Mouse (Mus musculus): ENCODE measurements around the gene Cxcr4. TPM values are rescaled to one million over a fixed set of nuclear protein-coding genes. Genes with fewer than 3 reads are reported as not detected.
A peak's percentile ranks its signal among the peaks of the same experiment; 100 is the strongest.

The Cxcr4 gene
- polyA plus RNA-seq, 1 experiment from 2014 or later, result 8.7 TPM

DNA sequence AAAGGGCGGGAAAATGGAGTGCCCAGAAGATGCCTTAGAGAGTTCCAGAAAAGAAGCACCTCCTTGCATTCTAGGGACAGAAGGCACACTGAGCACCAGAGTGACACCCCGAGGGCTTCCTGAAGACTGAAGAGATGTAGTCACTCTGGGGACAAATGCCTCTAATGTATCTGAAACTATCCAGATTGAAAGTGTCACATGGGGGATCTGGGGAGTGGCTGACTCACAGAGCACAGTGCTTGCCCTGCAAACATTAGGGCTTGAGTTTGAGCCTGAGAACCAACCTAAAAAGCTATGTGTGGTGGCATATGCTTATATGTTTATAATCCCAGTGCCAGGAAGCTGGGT, 23.3 kb upstream of the Cxcr4 start:
- Histone ChIP-seq H3K36me3 (no peaks in the 10 kb centered on the region), H3K4me2 (no peak overlapping the region), H3K27ac (replicated peaks) (no peak overlapping the region), H3K27me3 (no peaks in the 10 kb centered on the region), H3K9me3 (no peaks in the 10 kb centered on the region), H3K4me1 (replicated peaks) (no peaks in the 10 kb centered on the region), H3K9ac (no peak overlapping the region), H3K4me3 (no peak overlapping the region)
- 83% methylated on average over 2 of the region's 2 CpGs for WGBS
- no peak for ATAC-seq (ENCODE audit: low read depth)

DNA sequence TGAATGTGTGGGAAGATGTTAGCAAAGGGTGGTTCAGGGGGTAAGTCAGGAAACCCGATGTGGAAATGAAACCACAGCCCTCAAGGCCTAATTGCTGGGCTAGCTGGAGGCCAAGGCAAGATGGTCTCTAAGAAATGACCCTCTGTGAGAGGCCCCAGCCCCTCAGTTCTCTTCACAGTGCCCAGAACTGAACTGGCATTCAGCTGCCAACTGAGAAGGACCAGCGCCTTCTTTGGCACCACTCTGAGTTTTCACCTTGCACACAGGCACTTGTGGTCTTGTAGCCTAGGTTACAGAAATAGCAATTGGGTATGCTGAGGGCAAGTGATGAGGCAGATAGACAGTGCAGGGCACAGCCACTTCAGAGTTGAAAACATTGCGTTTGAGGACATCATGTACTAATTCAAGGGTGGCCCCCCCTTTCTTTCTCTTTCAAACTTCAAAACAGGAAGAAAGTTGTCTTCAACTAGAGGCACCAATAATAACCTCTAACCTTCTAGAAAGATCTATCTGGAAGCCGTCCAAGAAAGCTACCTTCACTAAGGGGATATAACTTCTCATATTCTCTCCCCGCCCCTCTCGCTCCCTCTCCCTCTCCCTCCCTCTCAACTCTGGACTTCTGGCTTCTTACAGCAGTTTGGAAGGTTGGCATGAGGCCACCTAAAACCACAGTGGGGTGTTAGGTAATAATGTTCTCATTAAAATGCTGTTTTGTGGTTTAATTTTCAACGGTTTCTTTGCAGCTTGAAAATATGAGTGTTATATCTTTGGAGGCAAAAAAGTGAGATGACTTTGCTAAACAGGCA, 22.8 kb upstream of the Cxcr4 start:
- Histone ChIP-seq H3K4me2 (no peak overlapping the region), H3K4me1 (replicated peaks) (no peaks in the 10 kb centered on the region), H3K27ac (replicated peaks) (no peak overlapping the region), H3K4me3 (no peak overlapping the region), H3K36me3 (no peaks in the 10 kb centered on the region), H3K9me3 (no peaks in the 10 kb centered on the region), H3K9ac (no peak overlapping the region), H3K27me3 (no peaks in the 10 kb centered on the region)
- ATAC-seq (ENCODE audit: low read depth), result no peak
- WGBS, result 78% methylated on average over 7 of the region's 7 CpGs

DNA sequence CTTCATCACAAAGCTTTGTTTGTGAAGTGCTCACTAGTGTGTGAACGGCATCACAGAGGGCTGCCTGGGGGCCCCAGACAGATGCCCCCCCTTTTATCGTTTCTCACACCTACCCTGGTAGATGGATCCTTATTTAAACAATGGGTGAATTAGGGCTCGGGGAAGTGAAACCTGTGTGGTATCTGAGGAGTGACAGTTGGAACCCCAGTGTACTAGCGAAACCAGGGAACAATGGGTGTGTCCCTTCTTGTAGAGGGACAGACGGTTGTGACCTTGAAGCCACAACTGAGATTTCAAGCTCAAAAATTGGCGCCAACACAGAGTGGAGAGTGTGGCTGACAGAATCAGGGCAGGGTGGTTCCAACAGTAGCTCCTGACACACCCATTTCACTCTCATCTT, 16.0 kb upstream of the Cxcr4 start:
- Histone ChIP-seq H3K4me1 (replicated peaks) (no peaks in the 10 kb centered on the region), H3K9ac (no peak overlapping the region), H3K27me3 (no peaks in the 10 kb centered on the region), H3K9me3 (no peaks in the 10 kb centered on the region), H3K4me3 (no peak overlapping the region), H3K27ac (replicated peaks) (no peak overlapping the region), H3K36me3 (no peaks in the 10 kb centered on the region), H3K4me2 (no peak overlapping the region)
- 81% methylated on average over 6 of the region's 6 CpGs for WGBS
- no peak for ATAC-seq (ENCODE audit: low read depth)

DNA sequence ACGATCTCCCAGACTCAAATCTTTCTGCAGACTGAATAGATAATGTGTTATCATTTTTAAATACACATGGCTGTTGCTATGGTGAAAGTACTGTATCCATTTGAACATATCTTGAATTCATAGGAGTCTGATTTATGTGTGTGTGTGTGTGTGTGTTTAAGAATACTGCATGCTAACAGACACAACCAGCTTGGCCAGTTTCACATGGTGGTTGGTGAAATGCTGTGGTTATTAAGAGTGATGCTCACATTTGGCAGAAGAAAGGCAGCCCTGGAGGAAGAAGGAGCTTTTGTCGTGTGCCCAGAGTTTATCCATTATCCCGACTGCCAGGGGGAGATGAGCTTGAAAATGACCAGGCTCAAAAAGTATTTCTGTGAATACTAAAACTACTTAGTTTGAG, 15.3 kb upstream of the Cxcr4 start:
- H3K9ac ChIP-seq, result no peak overlapping the region
- no peaks in the 10 kb centered on the region for H3K36me3 ChIP-seq
- no peak overlapping the region for H3K4me2 ChIP-seq
- H3K4me3 ChIP-seq, result no peak overlapping the region
- no peaks in the 10 kb centered on the region for H3K27me3 ChIP-seq
- H3K4me1 ChIP-seq (replicated peaks), result no peaks in the 10 kb centered on the region
- H3K9me3 ChIP-seq, result no peaks in the 10 kb centered on the region
- WGBS, result 78% methylated on average over 3 of the region's 3 CpGs
- no peak overlapping the region for H3K27ac ChIP-seq (replicated peaks)
- ATAC-seq (ENCODE audit: low read depth), result no peak

DNA sequence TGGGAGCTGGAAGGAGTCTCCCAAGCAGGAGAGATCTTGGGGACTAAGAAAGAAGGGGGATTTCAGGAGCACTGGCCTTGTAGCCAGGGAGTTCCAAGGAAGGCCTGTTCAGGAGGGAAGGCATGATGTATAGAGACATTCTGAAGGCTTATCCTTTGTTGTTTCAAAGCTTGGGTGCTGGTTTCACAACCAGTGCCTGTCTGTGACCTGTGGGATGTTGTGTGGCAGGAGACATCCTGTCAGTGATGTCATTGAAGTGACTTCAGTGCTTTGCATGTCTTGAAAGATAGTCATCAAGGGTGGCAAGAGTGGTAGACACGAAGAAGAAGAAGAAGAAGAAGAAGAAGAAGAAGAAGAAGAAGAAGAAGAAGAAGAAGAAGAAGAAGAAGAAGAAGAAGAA, 13.7 kb upstream of the Cxcr4 start:
- H3K9me3 ChIP-seq, result no peaks in the 10 kb centered on the region
- H3K4me1 ChIP-seq (replicated peaks), result no peaks in the 10 kb centered on the region
- H3K4me3 ChIP-seq, result no peak overlapping the region
- no peaks in the 10 kb centered on the region for H3K27me3 ChIP-seq
- no peaks in the 10 kb centered on the region for H3K36me3 ChIP-seq
- H3K27ac ChIP-seq (replicated peaks), result no peak overlapping the region
- no peak for ATAC-seq (ENCODE audit: low read depth)
- WGBS, result 78% methylated on average over 1 of the region's 1 CpGs
- H3K4me2 ChIP-seq, result no peak overlapping the region
- no peak overlapping the region for H3K9ac ChIP-seq

DNA sequence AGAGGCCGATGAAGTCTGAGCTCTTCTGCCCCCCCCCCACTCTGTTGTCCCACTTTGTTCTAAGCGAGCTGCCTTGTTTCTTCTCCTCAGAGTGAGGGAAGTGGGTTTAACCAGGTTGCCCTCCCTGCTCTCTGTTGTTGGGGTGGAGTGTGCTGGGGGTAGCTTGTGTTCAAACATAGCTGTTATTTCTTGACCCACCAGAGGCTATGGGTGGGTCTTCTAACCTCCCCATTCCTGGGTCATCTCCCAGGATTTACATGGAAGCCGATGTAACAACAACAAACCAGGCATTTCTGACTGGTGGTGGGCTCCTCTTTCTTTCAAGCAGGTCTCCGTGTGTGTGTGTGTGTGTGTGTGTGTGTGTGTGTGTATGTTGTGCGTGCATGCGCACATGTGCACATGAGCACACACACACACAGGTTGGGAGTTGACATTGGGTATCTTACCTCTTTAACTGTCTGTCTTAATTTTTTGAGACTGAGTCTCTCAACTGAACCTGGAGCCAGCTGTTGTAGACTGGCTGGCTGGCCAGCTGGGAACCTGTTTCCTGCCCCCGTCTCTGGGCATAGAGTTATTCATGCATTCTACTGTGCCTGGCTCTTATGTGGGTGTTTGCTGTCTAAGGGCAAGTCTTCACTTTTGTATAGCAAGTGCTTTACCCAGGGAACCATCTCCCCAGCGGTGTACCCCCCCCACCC, 10.7 kb upstream of the Cxcr4 start:
- Histone ChIP-seq H3K4me1 (replicated peaks) (no peaks in the 10 kb centered on the region), H3K4me2 (no peak overlapping the region), H3K9me3 (no peaks in the 10 kb centered on the region), H3K4me3 (no peak overlapping the region), H3K27ac (replicated peaks) (no peak overlapping the region), H3K9ac (no peak overlapping the region), H3K36me3 (no peaks in the 10 kb centered on the region), H3K27me3 (no peaks in the 10 kb centered on the region)
- ATAC-seq (ENCODE audit: low read depth), result peak; percentile 40; the same call in 1 of the 2 replicates
- WGBS, result 85% methylated on average over 8 of the region's 8 CpGs

DNA sequence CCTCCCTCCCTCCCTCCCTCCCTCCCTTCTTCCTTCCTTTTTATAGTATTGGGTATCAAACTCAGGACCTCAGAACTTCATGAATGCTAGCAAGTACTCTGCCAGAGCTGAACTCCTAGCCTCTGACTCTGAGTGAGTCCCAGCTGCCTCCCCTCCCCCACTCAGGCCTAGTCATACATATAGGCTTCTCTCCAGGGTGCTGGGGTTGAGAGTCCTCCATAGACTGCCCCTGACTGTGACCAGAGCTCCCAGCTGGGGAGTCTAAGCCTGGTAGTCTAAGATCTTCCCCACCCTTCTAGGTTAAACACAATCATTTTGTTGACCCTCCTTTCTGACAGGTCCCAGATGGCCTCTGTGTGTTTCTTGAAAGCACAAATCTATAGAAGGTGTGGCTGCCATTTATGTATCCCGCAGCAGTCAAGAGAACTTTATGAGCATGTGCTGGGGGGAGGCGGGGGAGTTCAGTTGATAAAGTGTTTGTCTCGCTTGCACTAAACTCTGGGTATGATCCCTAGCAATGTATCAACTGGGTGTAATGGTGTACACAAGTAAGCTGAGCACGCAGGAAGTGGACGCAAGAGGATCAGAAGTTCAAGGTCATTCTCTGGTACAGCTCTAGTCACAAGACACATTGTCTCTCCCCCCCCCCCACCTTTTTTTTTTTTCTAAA, 10.1 kb upstream of the Cxcr4 start:
- H3K4me2 ChIP-seq, result no peak overlapping the region
- H3K27me3 ChIP-seq, result no peaks in the 10 kb centered on the region
- 85% methylated on average over 5 of the region's 5 CpGs for WGBS
- H3K36me3 ChIP-seq, result no peaks in the 10 kb centered on the region
- H3K27ac ChIP-seq (replicated peaks), result no peak overlapping the region
- H3K9ac ChIP-seq, result no peak overlapping the region
- no peak for ATAC-seq (ENCODE audit: low read depth)
- H3K9me3 ChIP-seq, result no peaks in the 10 kb centered on the region
- H3K4me1 ChIP-seq (replicated peaks), result peaks cover 3% of the 10 kb centered on the region
- H3K4me3 ChIP-seq, result no peak overlapping the region

DNA sequence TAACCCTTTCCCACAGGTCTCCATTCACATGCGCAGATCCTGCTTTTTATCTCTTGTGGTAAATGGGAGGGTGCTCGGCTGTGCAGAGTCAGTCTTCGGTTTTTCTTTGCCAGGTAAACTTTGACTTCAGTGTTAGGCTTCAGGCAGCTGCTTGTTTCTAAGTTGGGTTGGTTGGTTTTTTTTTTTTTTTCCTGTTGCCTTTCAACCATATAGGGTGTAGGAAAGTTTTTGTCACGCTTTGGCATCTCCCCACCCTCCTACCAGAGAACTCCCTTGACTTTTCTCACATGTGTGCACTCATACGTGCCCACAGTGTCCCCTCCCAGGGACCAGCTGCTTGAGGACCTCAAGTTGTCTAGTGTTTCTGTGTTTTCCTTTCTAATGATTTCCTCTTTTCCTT, 9.2 kb upstream of the Cxcr4 start:
- 83% methylated on average over 5 of the region's 5 CpGs for WGBS
- no peak for ATAC-seq (ENCODE audit: low read depth)
- no peak overlapping the region for H3K4me3 ChIP-seq
- peaks cover 8% of the 10 kb centered on the region for H3K4me1 ChIP-seq (replicated peaks)
- no peaks in the 10 kb centered on the region for H3K36me3 ChIP-seq
- no peaks in the 10 kb centered on the region for H3K27me3 ChIP-seq
- H3K9ac ChIP-seq, result no peak overlapping the region
- no peak overlapping the region for H3K27ac ChIP-seq (replicated peaks)
- H3K9me3 ChIP-seq, result no peaks in the 10 kb centered on the region
- H3K4me2 ChIP-seq, result no peak overlapping the region

DNA sequence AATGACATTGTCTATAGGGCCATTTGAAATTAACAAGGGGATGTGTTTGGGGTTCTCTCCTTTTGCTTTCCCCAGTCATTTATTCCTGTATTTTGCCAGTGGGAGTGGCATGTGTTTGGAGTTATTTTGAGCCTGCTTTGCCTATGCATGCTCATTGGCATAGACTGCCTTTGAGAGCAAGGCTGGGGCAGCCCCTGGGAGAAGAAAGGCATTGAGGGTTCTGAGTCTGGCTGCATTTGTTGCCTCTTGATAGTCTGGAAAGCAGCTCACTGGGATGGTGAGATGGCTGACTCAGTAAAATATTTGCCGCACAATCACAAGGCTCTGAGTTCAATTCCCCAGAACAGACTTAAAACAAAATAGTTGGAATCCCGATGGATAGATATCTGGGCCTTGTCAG, 8.5 kb upstream of the Cxcr4 start:
- Histone ChIP-seq H3K4me3 (no peak overlapping the region), H3K27ac (replicated peaks) (no peak overlapping the region), H3K9me3 (no peaks in the 10 kb centered on the region), H3K36me3 (no peaks in the 10 kb centered on the region), H3K9ac (no peak overlapping the region), H3K4me2 (no peak overlapping the region), H3K27me3 (0 out of 2 replicates have a peak, but pooled peaks cover 6% of the 10 kb centered on the region), H3K4me1 (replicated peaks) (peaks cover 15% of the 10 kb centered on the region)
- no peak for ATAC-seq (ENCODE audit: low read depth)
- WGBS, result 96% methylated on average over 2 of the region's 2 CpGs

DNA sequence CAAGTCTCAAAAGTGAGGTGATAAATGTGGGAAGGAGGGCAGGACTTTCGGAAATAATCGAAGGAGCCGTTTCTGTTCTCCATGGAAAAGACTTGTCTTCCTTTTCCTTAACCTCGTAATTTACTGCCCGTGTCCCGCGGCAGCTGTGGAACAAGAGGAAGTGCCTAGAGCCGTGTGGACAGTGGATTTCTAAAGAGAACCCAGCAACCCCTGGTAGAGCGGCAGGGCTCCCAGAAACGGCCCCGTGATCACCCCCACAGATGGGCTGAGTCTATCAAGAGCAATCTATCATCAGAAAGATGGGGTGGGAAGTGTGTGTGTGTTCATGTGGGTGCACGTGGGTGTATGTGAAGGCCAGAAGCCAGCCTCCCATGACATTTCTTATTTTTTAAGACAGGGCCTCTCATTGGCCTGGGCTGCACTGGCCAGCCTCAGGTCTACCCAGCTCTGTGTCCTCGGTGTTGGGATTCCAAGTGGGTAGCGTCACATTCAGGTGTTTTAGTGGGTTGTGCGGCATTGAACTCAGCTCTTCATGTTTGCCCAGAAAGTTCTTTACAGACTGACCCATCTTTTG, 5.2 kb upstream of the Cxcr4 start:
- Histone ChIP-seq H3K4me3 (no peak overlapping the region), H3K9ac (no peak overlapping the region), H3K4me1 (replicated peaks) (peaks cover 47% of the 10 kb centered on the region), H3K4me2 (no peak overlapping the region), H3K27ac (replicated peaks) (no peak overlapping the region), H3K9me3 (no peaks in the 10 kb centered on the region), H3K36me3 (no peaks in the 10 kb centered on the region), H3K27me3 (peaks cover 12% of the 10 kb centered on the region; the same call in 1 of the 2 replicates)
- no peak for ATAC-seq (ENCODE audit: low read depth)
- 23% methylated on average over 15 of the region's 15 CpGs for WGBS

DNA sequence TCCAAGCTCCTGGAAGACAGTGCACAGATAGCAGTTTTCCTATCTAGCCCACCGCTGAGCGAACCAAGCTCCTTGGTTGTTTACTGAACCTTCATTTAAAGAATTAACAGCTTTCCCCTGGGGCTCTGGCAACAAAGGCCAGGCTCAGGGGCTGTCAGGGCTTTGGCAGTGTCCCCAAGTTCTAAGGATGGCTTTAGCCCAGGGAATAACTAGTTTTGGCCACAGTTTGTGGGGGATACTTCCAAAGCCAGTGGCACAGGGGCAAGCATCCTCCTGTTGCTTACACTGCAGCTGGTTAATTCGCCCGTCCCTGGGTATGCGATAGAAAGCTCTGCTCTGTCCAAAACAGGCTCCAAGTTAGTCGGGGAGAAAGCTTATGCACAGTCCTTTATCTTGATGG, 3.4 kb upstream of the Cxcr4 start:
- 17% methylated on average over 6 of the region's 6 CpGs for WGBS
- Histone ChIP-seq H3K27me3 (peaks cover 12% of the 10 kb centered on the region; the same call in 1 of the 2 replicates), H3K9me3 (no peaks in the 10 kb centered on the region), H3K27ac (replicated peaks) (no peak overlapping the region), H3K4me2 (no peak overlapping the region), H3K4me3 (no peak overlapping the region), H3K4me1 (replicated peaks) (peaks cover 62% of the 10 kb centered on the region), H3K36me3 (no peaks in the 10 kb centered on the region), H3K9ac (0 out of 2 replicates have a peak overlapping the region, but pooled peaks have one; percentile 2)
- no peak for ATAC-seq (ENCODE audit: low read depth)

DNA sequence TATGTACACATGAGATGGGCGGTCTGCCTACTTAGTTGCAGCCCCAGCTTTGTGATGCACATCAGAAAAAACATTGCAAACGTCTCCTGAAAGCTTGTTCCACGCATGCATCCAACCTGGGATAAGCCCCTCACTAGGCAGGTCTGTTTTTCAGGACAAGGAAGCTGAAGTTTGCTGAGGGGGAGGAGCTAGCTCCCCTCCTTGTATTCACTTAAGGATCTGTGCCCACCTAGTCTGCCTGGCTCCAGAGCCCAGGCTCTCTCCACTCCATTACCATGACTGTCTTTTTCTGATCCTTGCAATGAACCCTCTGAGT, 3.0 kb upstream of the Cxcr4 start:
- H3K27ac ChIP-seq (replicated peaks), result no peak overlapping the region
- no peak for ATAC-seq (ENCODE audit: low read depth)

More for the DNA sequence above, 3.0 kb upstream of the Cxcr4 start:
- Histone ChIP-seq H3K36me3 (no peaks in the 10 kb centered on the region), H3K4me3 (no peak overlapping the region), H3K4me2 (no peak overlapping the region), H3K4me1 (replicated peaks) (peaks cover 63% of the 10 kb centered on the region), H3K27me3 (peaks cover 12% of the 10 kb centered on the region; the same call in 1 of the 2 replicates), H3K9ac (no peak overlapping the region), H3K9me3 (no peaks in the 10 kb centered on the region)
- 38% methylated on average over 3 of the region's 3 CpGs for WGBS

All from neural tube, embryonic 13.5 days (tissue).